Mouse (Mus musculus): Measurements from ENCODE around the gene Frrs1.
A peak's percentile ranks its signal among the peaks of the same experiment; 100 is the strongest.
"Not testable (repeated sequence)": the region's sequence is repeated elsewhere in the genome, so short reads cannot be mapped to it uniquely, and the experiment has no call there.

Frrs1 gene

DNA sequence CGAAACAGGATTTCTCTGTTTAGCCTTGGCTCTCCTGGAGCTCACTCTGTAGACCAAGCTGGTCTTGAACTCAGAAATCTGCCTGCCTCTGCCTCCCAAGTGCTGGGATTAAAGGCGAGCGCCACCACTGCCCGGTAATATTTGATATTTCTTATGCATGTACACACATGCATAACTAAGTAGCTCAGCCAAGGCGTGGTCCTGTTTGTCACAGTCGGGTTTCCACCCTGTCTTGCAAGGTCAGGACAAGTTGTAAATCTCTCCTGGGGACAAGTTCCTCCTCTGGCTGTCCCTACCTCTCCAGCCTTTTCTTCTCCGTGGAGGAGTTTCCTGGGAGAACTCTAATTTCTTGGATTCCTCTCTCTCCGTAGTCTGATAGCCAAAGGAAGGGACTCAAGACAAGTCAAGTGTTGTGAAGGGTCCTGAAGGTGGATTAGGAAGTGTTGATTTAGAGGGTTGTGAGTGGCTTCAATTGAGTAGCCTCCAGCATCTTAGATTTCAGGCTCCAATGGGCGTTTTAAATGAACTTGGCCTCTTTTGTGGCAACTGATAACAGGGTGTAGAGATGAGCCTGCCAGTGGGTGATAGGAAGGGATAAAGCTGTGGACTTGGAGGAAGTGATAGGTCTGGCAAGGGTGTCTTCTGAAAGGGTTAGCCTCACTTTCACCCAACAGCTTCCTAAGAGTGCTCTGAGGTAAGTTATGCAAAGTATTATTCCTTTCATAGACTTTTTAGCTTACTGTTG lies at the start of gene Frrs1:
Frrs1 (plus strand) TSS at position 524 of the 745 bp plus-strand sequence.
- peak; percentile 22 to 33 for DNase-seq (ENCODE audit: low spot score in 2 of 2)

DNA sequence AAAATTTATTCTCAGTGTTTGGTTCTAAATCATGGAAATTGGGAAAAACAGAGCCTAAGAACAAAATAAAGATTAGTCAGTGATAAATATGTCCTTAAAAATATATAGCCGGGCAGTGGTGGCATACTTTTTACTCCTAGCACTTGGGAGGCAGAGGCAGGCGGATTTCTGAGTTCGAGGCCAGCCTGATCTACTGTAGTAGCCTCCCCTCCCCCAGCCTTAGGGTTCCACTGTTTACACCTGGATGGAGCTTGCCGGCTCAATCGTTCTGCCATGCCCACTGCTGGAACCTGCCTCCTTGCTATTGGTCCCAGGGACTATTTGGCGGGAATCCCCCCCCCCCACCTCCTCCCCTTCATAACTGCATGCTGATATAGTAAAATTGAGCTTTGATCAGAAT lies 48.9 kb upstream of the Frrs1 start:
- DNase-seq (ENCODE audit: low spot score in 2 of 2) = not testable (repeated sequence)

DNA sequence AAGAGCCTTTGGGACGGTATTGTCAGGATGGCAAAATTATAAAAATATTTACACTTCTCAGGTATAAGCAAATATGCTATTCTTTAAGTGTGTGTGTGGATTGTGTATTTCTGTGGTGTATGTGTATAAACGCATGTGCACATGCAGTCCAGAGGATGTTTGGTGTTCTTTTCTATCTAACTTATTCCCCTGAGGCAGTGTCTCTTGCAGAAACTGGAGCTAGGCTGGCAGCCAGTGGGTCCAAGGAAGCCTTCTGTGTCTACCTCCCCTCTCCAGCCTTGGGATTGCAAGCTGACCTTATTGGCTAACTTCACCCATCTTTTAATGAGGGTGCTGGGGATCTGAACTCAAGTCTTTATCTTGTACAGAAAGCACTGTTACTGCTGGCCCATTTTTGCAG lies 46.3 kb upstream of the Frrs1 start:
- no peak for DNase-seq (ENCODE audit: low spot score in 2 of 2)

DNA sequence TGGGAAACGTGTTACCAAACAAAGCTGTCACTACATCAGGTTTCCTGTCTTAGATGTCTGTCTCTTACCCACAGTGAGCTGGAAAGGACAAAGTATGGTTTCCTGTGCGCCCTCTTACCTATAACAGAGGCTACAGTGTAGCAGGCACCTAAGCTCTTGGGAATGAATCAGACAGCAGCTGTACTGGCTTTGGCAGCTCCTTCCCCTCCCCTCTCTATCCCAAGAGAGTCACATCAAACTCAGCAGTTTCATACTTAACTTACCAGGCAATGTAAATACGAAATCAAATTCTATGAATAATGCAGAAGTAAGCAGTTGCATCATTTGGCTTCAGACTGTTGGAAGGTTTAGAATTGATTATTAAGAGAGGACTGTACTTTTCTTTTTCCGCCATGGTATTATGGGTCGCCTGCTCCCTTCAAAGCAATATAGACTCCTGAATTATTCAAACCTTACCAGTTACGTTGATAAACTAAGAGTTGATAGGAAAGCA lies 43.9 kb upstream of the Frrs1 start:
- no peak for DNase-seq (ENCODE audit: low spot score in 2 of 2)

DNA sequence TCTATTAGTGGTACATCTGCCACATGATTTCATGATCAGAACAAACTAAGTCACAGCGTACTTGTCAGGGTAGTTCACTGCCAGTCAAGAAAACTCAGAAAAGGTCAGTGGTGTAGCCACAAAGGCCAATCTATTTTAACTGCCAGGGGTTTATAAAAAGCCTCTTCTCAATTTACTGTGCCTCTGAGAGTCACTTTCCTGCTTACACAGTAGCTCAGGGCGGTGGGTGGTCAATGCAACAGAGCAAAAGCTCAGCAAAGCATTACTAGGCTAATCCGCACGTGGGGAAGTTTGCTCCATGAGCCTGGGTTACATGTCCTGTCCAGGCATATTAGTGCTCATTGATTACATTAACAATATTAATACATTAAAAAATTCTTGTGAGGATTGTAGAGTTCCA lies 43.3 kb upstream of the Frrs1 start:
- DNase-seq (ENCODE audit: low spot score in 2 of 2) = no peak

DNA sequence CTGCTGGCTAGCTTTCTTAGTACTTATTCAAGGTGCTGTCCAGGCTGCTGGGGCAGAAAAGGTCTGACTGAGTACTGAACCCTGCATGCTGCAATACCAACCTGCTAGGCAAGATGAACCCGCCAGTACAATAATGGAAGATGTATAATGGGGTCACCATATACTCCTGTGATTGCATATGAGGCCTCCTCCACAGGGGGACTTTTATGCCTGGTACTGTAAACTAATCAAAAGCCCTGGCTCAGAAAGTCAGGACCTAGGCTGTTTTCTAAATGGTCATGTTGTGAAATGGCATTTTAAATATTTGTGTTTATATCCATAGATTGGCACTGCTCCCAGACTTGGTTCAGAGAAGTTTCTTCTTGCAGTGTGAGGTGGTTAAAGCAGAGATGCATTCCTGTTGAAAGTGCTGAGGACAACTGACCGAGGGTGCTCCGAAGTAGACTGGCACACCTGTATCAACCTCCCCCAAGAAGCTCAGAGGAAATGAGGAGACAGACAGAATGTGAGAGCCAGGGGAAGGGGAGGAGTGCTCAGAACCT lies 42.5 kb upstream of the Frrs1 start:
- no peak for DNase-seq (ENCODE audit: low spot score in 2 of 2)

DNA sequence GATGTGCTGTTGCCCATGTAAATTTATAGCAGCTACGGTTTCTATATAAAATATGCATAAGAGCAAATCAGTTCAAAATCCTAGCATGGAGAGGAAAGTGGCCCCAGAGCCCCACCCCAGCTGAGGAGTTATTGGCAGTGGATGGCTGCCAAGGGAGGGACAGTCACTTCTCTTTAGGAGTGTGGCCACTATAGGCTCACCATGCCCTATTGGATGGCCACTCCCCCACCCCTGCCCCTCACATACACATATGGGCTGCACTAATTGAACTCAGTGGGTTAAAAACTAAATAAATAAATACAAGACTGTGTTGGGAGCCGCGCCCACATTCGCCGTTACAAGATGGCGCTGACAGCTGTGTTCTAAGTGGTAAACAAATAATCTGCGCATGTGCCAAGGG lies 42.0 kb upstream of the Frrs1 start:
- no peak for DNase-seq (ENCODE audit: low spot score in 2 of 2)

DNA sequence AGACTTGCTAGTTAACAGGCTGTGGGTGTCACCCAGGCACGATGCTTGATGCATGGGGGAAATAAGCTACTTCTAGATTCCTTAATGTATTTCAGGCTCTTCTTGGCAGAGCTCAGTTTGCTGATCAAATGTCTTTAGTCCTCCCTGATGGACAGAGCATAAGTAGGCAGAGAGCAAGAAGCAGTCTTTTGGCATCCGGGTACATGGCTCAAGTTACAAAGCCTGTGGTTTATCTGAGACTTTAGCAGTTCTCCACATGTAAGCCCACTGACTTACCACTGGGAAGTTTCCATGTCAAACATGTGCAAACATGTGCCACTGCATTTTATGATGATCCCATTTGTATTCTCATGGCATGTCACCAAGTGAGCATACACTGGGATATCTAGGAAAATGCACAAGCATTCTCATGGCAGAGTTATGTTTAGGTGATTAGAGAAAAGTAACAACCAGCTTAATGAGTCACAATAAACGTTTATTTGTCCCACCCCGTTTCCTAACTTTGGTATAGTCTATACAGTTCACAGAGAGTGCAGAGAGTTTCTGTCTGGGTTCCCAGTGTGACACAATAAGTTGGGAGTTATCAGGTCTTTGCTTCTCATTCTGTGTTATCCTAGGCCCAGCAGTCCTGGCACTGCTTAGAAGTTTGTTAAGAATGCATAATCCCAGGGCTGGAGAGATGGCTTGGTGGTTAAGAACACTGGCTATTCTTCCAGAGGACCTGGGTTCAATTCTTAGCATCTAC lies 32.6 kb upstream of the Frrs1 start:
- no peak for DNase-seq (ENCODE audit: low spot score in 2 of 2)

DNA sequence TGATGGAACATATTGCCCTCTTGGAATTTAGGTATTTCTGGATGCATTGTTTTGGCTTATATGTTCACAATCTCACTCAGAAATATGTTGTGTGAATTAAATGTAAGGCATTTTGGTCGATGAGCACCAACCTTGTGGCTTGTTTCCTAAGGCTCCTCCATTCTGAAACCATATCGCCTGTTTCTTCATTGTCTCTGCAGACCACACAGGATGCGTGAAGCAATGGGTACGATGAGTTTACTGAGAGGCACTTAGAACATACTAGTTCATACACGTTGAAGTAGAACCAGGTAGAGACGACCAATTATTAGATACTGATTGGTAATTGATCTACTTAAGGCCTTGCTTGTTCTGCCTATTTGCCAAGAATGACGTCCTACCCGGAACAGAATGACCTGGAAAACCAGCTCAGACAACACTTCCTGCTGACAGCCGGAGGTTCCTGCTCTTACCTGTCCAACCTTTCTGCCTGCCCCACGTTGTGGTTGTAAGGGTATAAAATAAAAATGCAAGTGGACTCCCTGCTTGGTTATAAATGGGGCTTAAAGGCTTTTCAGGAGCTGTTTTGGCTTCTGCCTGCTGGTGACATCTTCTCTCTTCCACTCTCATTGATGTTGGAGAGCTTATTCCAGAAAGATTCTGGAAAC lies 29.9 kb upstream of the Frrs1 start:
- DNase-seq (ENCODE audit: low spot score in 2 of 2) = no peak

DNA sequence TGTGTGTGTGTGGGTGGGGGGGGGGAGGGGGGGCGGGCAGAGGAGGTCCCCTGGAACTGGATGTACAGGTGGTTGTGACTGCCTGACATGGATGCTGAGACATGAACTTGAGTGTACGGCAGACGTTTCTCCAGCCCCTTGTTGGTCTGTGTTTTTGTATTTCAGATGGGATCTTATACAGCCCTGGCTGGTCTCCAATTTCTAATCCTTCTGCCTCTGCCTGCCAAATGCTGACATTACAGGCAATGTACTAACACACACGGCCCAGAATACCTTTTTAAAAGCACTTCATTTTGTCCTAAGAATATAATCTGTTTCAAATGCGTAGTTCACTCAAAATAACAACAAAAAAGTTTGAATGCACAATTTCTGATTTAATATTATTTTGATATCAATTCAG lies 27.9 kb upstream of the Frrs1 start:
- no peak for DNase-seq (ENCODE audit: low spot score in 2 of 2)

DNA sequence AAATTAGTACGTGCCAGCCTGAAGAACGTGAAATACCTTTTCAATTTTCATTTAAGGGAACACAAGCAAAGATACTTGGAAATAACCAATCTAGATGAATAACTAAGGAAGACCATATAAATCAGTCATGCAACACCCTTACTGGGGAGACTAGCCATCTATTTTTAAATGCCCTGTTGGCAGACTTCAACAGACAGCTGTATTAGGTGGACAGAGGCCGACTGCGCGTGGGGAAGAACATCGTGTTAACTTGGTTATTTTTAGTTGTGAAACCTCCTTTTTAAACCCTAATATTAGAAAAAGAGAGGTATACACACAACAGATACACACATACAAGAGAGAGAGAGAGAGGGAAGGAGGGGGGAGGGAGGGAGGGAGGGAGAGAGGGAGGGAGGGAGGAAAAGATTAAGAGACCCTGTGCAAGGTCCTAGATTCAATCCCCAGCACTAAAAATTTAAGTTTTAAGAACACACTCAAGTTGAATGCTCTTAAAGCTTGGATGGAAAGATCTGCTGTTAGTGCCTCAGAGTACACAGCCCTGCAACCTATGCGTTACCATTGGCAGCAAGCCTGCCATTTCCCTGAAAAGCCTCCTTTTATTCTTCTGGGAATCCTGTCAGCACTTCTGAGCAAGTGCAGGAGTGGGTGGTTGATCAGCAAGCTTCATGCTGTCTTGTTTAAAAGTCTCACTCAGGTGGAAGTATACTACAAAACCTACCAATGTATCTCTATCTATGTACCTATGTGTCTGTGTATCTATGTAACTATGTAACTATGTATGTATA lies 26.5 kb upstream of the Frrs1 start:
- DNase-seq (ENCODE audit: low spot score in 2 of 2) = no peak

DNA sequence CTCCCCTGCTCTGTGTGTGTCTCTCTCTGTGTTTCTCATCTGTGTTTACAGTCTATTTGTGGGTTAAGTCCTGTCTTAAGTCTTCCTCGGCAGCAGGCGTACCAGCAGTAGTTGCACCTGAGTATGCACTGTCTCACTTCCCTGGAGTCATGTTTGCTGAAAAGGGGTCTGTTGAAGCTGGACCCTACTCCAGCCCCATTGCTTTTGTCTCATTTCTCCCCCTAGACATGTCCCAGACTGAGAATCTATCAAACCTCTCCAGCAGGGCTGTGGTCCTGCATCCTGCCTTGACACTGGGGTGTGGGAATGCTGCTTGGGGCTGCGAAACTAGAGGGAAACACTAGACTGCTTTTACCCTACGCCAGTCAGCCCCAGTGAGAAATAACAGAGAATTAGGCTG lies 25.8 kb upstream of the Frrs1 start:
- DNase-seq (ENCODE audit: low spot score in 2 of 2) = no peak

DNA sequence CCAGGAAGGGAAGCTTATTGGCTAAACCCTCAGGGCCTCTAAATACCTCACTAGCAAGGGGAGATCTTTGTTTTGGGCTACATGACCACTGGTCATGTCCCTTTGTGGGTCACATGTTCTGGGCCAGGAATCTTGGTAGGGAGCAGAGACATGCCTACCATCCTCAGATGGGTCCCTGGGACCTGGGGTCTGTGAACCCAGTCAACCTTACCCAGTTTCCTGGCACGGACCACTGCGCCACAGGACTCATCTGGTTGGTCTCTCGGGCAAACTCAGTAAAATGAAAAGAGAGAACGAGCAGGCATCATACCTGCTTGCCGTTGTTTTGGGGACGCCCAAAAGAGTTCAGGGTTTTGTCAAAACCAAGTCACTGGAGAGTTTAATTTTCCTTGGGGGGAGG lies 25.0 kb upstream of the Frrs1 start:
- no peak for DNase-seq (ENCODE audit: low spot score in 2 of 2)

DNA sequence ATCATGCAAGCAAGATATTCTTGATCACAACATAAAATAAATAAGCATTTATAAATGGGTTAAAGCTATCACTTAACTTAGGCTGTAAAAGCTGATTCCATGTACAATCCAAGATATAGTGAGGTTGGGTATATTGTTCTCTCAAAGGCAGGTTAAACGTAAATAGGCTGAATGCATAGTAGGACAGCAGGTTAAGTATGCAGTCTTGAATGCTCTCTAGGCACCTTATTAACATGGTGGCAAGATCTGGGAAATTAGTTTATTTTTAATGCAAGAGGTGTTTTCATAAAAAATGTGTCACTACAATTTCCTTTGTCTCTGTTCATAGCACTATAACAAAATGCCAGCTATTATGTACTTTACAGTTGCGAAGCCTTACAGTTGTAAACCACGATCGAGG lies 23.9 kb upstream of the Frrs1 start:
- DNase-seq (ENCODE audit: low spot score in 2 of 2) = no peak

DNA sequence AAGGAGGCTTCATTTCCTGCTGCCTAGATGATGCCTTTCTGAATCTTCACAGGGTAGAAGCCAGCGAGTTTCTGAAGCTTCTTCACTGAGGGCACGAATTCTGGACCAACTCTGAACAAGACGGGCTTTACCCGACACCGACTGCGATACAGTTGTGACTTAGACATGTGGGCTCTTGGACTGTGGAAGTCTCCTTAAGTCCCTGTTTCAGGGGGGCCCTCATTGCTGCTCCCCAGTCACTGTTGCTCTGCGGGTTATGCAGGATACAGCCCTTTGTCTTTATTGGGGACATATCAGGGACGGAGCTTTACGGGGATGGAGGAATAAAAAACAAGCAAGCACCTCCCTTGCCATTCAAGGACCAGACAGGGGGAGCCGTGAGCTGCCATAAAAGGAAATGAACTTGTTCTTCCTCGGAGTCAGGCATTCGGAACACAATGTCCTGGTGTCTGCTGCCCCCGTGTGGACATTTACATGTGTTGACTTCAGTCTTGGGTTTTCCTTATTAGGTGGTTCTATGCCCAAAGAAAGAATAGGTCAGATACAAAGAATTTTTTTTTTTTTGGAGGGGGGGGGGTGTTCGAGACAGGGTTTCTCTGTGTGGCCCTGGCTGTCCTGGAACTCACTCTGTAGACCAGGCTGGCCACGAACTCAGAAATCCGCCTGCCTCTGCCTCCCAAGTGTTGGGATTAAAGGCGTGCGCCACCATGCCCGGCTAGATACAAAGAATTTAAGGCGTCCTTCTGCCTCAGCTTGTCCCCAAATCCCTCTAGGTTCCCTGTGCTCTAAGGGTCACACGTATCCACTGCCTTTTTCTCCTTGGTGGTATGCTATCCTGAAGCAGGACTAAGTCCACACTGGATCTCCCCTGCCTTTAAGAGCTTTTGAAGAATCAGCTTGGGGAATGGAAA lies 23.2 kb upstream of the Frrs1 start:
- DNase-seq (ENCODE audit: low spot score in 2 of 2) = peak; percentile 66 to 88

DNA sequence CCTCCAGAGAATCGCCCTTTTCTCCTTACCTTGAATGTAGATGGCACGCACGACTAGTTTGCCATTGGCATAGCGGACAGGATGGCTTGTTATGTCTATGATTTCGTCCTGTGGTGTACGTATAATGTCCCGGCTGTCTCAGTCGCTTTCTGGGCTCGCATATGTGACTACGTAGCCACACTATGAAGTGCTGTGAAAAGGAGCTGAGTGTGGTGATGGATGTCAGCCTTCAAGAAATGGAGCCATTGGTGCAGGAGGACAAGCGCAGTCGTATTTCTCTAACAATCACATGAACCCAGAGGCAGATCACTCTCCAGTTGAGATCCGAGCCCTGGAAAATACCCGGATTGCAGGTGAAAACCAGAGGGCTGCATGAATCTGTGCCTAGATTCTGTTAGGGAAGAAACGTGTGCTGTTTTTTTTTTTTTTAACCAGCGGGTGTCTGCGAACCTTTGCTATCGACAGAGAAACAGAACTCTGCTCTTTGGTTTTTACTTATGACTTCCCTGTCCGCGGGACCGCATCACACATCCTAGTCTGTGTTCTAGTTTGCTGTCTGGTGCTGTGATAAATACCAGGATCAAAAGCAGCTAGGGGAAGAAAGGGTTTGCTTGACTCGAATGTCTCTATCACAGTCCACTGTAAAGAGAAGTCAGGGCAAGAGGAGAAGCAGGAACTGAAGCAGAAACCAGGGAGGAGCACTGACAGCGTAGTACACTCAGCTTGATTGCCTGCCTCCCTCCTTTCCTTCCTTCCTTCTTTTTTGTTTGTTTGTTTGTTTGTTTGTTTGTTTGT lies 22.4 kb upstream of the Frrs1 start:
- DNase-seq (ENCODE audit: low spot score in 2 of 2) = no peak

DNA sequence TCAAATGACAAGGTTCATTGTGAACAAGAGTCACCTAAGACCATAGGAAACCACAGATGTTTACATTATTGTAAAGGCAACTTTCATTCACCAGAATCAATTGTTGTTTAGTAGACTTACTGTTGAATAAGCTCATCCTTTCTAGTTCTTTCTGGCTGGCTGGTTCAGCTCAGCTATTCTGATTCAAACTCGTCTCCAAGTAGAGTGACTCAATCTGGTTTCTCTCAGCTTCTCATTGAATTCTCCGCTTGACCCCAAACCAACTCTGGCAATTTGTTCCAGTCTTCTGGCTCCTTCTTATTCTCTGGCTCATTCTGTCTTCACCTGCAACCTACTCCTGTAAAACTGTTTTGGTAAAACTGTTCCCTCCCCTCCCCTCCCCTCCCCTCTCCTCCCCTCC lies 18.0 kb upstream of the Frrs1 start:
- DNase-seq (ENCODE audit: low spot score in 2 of 2) = no peak

DNA sequence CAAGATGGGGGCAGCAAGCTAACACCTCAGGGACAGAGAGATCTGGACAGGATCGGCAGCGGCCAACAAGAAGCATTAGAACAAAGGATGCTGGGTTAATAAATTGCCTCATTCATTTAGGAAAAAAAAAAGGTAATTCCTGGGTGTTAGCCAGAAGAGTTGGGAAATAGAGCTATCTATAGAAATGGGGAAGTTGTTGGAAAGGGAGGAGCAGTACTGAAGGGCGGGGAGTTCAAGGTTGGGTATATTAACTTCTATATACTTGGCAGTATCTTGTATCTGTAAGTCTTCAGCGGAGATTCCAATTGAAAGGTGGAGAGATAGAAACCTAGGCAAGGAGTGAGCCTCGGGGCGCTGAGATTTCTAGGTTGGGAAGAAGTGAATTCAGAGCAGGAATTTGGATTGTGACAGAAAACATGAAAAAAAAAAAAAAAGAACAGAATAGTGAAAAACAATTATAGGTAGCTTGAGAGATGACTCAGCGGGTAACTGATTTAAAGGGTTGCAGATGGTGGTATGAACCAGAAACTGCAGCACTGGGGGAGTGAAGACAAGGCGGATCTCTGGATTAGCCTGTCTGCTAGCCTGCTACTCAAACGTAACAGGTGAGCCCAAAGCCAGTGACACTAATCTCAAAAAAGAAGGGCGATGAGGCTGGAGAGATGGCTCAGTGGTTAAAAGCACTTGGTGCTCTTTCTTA lies 14.2 kb upstream of the Frrs1 start:
- no peak for DNase-seq (ENCODE audit: low spot score in 2 of 2)

DNA sequence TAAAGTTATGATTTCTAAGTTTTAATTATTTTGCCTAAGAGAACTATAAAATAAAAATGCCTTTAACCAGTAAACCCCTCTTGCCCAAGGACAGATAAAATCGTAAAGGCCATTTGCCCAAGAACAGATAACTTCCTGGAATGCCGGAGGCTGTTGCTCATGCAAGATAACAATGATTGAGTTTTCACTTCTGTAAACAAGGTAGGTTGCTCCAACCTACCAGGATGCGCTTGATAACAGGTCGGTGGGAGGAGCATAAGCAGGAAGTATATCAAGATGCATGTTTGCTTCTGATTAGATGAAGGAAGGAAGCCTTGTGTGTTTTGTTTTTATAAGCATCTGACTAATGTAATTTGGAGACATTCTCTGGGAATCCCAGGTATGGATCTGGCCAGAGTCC lies 13.2 kb upstream of the Frrs1 start:
- DNase-seq (ENCODE audit: low spot score in 2 of 2) = no peak

Data from spleen, postnatal 10 days (tissue).